Comparison of ENCODE assay signal across 8 mouse cellular contexts in genomic region chr9:21510689-21511015, GRCm38 (mm10). TPM values are rescaled to one million over a fixed set of nuclear protein-coding genes. Genes with fewer than 3 reads are reported as not detected.
A peak's percentile ranks its signal among the peaks of the same experiment; 100 is the strongest.
DNase-seq lines count a peak whose midpoint lies in the region; ATAC-seq and TF ChIP-seq lines count a peak whose summit lies in the region.

No protein-coding gene starts in this region.

- H3K4me1 ChIP-seq in heart, embryonic 12.5 days (replicated peaks): peaks cover 14% of the 10 kb centered on the region
- peaks cover 0 to 8% of the 10 kb centered on the region in 2 experiments; a peak in 1 of 4 replicates for H3K4me1 ChIP-seq in ES-E14 (ENCODE audit: control insufficient read depth in 2 of 2, insufficient read depth in 2 of 2, low read length in 2 of 2, poor library complexity in 1 of 2)
- peaks cover 3% of the 10 kb centered on the region; the same call in 1 of the 2 replicates for H3K4me1 ChIP-seq in hindbrain, embryonic 11.5 days (replicated peaks; ENCODE audit: control insufficient read depth, insufficient read depth, low read length)
- peaks cover 20% of the 10 kb centered on the region for H3K4me1 ChIP-seq in midbrain, embryonic 10.5 days

- ATAC-seq in heart, embryonic 12.5 days (ENCODE audit: insufficient number of reproducible peaks, low FRiP score): no peak
- ATAC-seq in hindbrain, embryonic 11.5 days (ENCODE audit: low FRiP score): no peak; the same call in 1 of the 2 replicates

- peaks cover 33% of the 10 kb centered on the region for H3K36me3 ChIP-seq in heart, embryonic 12.5 days
- H3K36me3 ChIP-seq in ES-E14 (ENCODE audit: control insufficient read depth, insufficient read depth, low read length, poor library complexity, severe bottlenecking): peaks cover 33% of the 10 kb centered on the region
- peaks cover 1% of the 10 kb centered on the region; the same call in 1 of the 2 replicates for H3K36me3 ChIP-seq in hindbrain, embryonic 11.5 days (ENCODE audit: control insufficient read depth, insufficient read depth, low read length)
- H3K36me3 ChIP-seq in midbrain, embryonic 10.5 days: peaks cover 35% of the 10 kb centered on the region

- H3K27me3 ChIP-seq in heart, embryonic 12.5 days (replicated peaks): no peaks in the 10 kb centered on the region
- no peaks in the 10 kb centered on the region for H3K27me3 ChIP-seq in hindbrain, embryonic 11.5 days (ENCODE audit: control insufficient read depth, insufficient read depth, low read length)
- H3K27me3 ChIP-seq in midbrain, embryonic 10.5 days (ENCODE audit: low read depth, poor library complexity, severe bottlenecking): no peaks in the 10 kb centered on the region

- 2% methylated on average over 7 of the region's 7 CpGs for WGBS in heart, embryonic 12.5 days
- WGBS in hindbrain, embryonic 11.5 days: 7% methylated on average over 7 of the region's 7 CpGs
- WGBS in midbrain, embryonic 10.5 days: 7% methylated on average over 7 of the region's 7 CpGs

- in situ Hi-C loops in ES-E14 (cut with MboI; ENCODE audit: low sequenced_read_pairs in 2 of 2, unreplicated experiment in 2 of 2): no loop called here

- H3K9ac ChIP-seq in heart, embryonic 12.5 days: peak overlapping the region; percentile 82
- H3K9ac ChIP-seq in ES-E14 (ENCODE audit: insufficient read depth, low read depth, low read length, poor library complexity, severe bottlenecking): peak overlapping the region; percentile 83
- H3K9ac ChIP-seq in hindbrain, embryonic 11.5 days (ENCODE audit: low read depth, low read length): peak overlapping the region; percentile 72

- no peak for DNase-seq in heart, postnatal 4 days
- DNase-seq in ES-E14 (ENCODE audit: low read depth, low spot score): no peak
- no peak for DNase-seq in hindbrain, embryonic 11.5 days (ENCODE audit: low spot score)
- no peak for DNase-seq in midbrain, embryonic 10.5 days (ENCODE audit: low spot score)
- no peak for DNase-seq in natural killer cell, adult 2 months (ENCODE audit: low spot score in 2 of 2)
- no peak for DNase-seq in adrenal gland, adult 2 months
- DNase-seq in kidney, postnatal 25 days: no peak

- H3K27ac ChIP-seq in heart, embryonic 12.5 days (ENCODE audit: poor library complexity, severe bottlenecking): peak overlapping the region; percentile 91
- H3K27ac ChIP-seq in ES-E14 (ENCODE audit: insufficient read depth, low read depth, low read length, poor library complexity, severe bottlenecking): no peak overlapping the region; the same call in 1 of the 2 replicates
- H3K27ac ChIP-seq in hindbrain, embryonic 11.5 days (ENCODE audit: low read depth, low read length): peak overlapping the region; percentile 74
- peak overlapping the region; percentile 92 for H3K27ac ChIP-seq in midbrain, embryonic 10.5 days (replicated peaks)

- peaks cover 6% of the 10 kb centered on the region; the same call in 1 of the 2 replicates for H3K9me3 ChIP-seq in heart, embryonic 12.5 days (replicated peaks)
- no peaks in the 10 kb centered on the region for H3K9me3 ChIP-seq in ES-E14 (ENCODE audit: control insufficient read depth, insufficient read depth, low read depth, low read length)
- H3K9me3 ChIP-seq in hindbrain, embryonic 11.5 days (ENCODE audit: control insufficient read depth, low read length): no peaks in the 10 kb centered on the region
- H3K9me3 ChIP-seq in midbrain, embryonic 10.5 days (replicated peaks): no peaks in the 10 kb centered on the region

- peak overlapping the region; percentile 82 for H3K4me2 ChIP-seq in heart, embryonic 12.5 days
- H3K4me2 ChIP-seq in hindbrain, embryonic 11.5 days (replicated peaks; ENCODE audit: low read depth, low read length): peak overlapping the region; percentile 69

- peak overlapping the region; percentile 79 for H3K4me3 ChIP-seq in heart, embryonic 12.5 days
- peak overlapping the region; percentile 78 to 88 for H3K4me3 ChIP-seq in ES-E14 (ENCODE audit: insufficient read depth in 1 of 2, low read depth in 1 of 2, low read length in 2 of 2, poor library complexity in 1 of 2, severe bottlenecking in 1 of 2)
- peak overlapping the region; percentile 62 for H3K4me3 ChIP-seq in hindbrain, embryonic 11.5 days (ENCODE audit: low read depth, low read length)
- H3K4me3 ChIP-seq in midbrain, embryonic 10.5 days: peak overlapping the region; percentile 75

TF ChIP-seq in ES-E14, 5 proteins besides CTCF, POLR2A, EP300 and RAD21:
- TF ChIP-seq CHD2 (IDR thresholded peaks at IDR 0.05; ENCODE audit: low read depth, low read length): no peak
- TF ChIP-seq MAFK (IDR thresholded peaks at IDR 0.05; ENCODE audit: insufficient read depth, low read depth, low read length): peak; percentile 71

RNA-seq across cellular contexts. Expression of gene Tmed1, which starts 0.6 kb away (rescaled TPM):
- polyA plus RNA-seq in heart, embryonic 12.5 days (2016; fragmentation: Nextera tagmentation; extraction: Ambion mirVana): 89.4 and 92.3 TPM in 2 replicates
- 10 to 100 TPM; 38.6 to 46.3 TPM for total RNA-seq in heart, postnatal 4 days (2021)
- total RNA-seq in ES-E14 (2012; rRNA removed): 133 and 191 TPM in 2 replicates
- 59.1 and 66.0 TPM in 2 replicates for polyA plus RNA-seq in hindbrain, embryonic 11.5 days (2014; fragmentation: Nextera tagmentation; extraction: Ambion mirVana)
- 106 and 116 TPM in 2 replicates for polyA plus RNA-seq in midbrain, embryonic 10.5 days (2016; fragmentation: Nextera tagmentation; extraction: Ambion mirVana)
- 10 to 100 TPM; 22.6 to 36.6 TPM for total RNA-seq in adrenal gland, adult 2 months (2021)
- polyA plus RNA-seq in adrenal gland, adult 2 months (2012; rRNA removed): 34.9 and 36.4 TPM in 2 replicates

RNA-seq across cellular contexts. Expression of gene AB124611, which starts 15.3 kb away (rescaled TPM):
- polyA plus RNA-seq in heart, embryonic 12.5 days (2016; fragmentation: Nextera tagmentation; extraction: Ambion mirVana): 1.4 and 1.6 TPM in 2 replicates
- 1 to 10 TPM in 1 of 2 experiments, under 1 TPM in 1; 0.95 to 1.1 TPM for total RNA-seq in heart, postnatal 4 days (2021)
- total RNA-seq in ES-E14 (2012; rRNA removed): not detected in 2 replicates
- 2.6 and 5.3 TPM in 2 replicates for polyA plus RNA-seq in hindbrain, embryonic 11.5 days (2014; fragmentation: Nextera tagmentation; extraction: Ambion mirVana)
- 6.0 and 7.1 TPM in 2 replicates for polyA plus RNA-seq in midbrain, embryonic 10.5 days (2016; fragmentation: Nextera tagmentation; extraction: Ambion mirVana)
- total RNA-seq in adrenal gland, adult 2 months (2021): 1 to 10 TPM; 1.4 to 2.3 TPM
- polyA plus RNA-seq in adrenal gland, adult 2 months (2012; rRNA removed): 1.7 and 2.8 TPM in 2 replicates

RNA-seq across cellular contexts. Expression of gene Carm1, which starts 36.0 kb away (rescaled TPM):
- polyA plus RNA-seq in heart, embryonic 12.5 days (2016; fragmentation: Nextera tagmentation; extraction: Ambion mirVana): 49.9 and 53.8 TPM in 2 replicates
- total RNA-seq in heart, postnatal 4 days (2021): 10 to 100 TPM; 70.5 to 79.0 TPM
- total RNA-seq in ES-E14 (2012; rRNA removed): 60.0 and 67.3 TPM in 2 replicates
- 50.1 and 59.7 TPM in 2 replicates for polyA plus RNA-seq in hindbrain, embryonic 11.5 days (2014; fragmentation: Nextera tagmentation; extraction: Ambion mirVana)
- 54.3 and 57.5 TPM in 2 replicates for polyA plus RNA-seq in midbrain, embryonic 10.5 days (2016; fragmentation: Nextera tagmentation; extraction: Ambion mirVana)
- 10 to 100 TPM; 39.9 to 52.3 TPM for total RNA-seq in adrenal gland, adult 2 months (2021)
- 72.8 and 95.4 TPM in 2 replicates for polyA plus RNA-seq in adrenal gland, adult 2 months (2012; rRNA removed)
